Mouse (Mus musculus): ENCODE results near the gene Ston2. TPM values are rescaled to one million over a fixed set of nuclear protein-coding genes. Genes with fewer than 3 reads are reported as not detected.

The Ston2 gene
- total and polyA plus RNA-seq, 2 experiments, result 4.6 to 9.3 TPM

DNA sequence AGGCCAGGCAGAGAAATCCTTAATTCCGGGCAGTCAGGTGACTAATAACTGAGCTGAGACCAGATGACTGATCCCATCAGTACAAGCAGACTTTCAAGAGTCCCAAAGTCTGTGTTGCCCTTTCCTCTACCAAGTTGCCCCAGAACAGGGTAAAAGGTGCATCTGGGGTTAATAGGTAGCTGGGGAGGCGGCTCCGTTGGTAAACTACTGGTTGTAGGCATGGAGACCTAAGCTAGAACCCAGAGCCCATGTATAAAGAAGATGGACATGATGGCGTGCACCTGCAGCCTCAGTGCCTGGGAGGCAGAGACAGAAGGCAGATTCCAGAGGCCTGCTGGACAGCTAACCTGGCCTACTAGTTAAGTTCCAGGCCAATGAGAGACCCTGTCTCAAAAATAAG, 30.5 kb upstream of the Ston2 start:
- H3K79me2 ChIP-seq (ENCODE audit: control insufficient read depth, insufficient read depth, low read length), result no peaks in the 10 kb centered on the region
- peaks cover 69% of the 10 kb centered on the region for H3K36me3 ChIP-seq (ENCODE audit: control insufficient read depth, insufficient read depth, low read length)
- 90% methylated on average over 4 of the region's 4 CpGs for WGBS
- TF ChIP-seq CTCF (IDR thresholded peaks at IDR 0.05; ENCODE audit: low read depth, low read length) (no peak), POLR2A (IDR thresholded peaks at IDR 0.05; ENCODE audit: extremely low read depth, insufficient read depth, low read length) (no peak)
- DNase-seq (ENCODE audit: extremely low read depth, low read depth, low spot score), result no peak
- H3K27ac ChIP-seq (replicated peaks; ENCODE audit: insufficient read depth, low read depth, low read length), result no peak overlapping the region
- H3K27me3 ChIP-seq (ENCODE audit: control insufficient read depth, insufficient read depth, low read length), result no peaks in the 10 kb centered on the region
- H3K4me3 ChIP-seq (ENCODE audit: insufficient read depth, low read depth, low read length), result no peak overlapping the region
- no peaks in the 10 kb centered on the region for H3K4me1 ChIP-seq (ENCODE audit: control insufficient read depth, insufficient read depth, low read length)
- H3K9ac ChIP-seq (ENCODE audit: low read depth, low read length), result no peak overlapping the region

DNA sequence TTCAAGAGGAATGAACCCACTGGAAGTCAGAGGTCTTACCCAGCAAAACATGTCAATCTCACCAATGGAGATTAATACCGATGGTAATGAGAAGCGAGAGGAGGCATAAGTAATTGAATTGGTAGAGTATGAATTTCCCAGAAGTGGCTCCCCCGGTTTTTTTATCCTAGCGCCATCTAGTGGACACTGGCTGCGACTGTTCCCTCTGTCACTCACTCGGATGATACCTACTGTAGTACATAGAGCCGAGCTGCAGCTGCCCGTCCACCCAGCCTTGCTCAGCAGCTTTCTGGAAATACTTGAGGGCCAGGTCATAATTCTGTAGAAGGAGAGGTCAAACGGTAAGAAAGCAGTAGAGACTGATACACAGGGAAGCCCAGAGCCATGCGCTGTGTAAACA, 27.8 kb upstream of the Ston2 start:
- peaks cover 71% of the 10 kb centered on the region for H3K36me3 ChIP-seq (ENCODE audit: control insufficient read depth, insufficient read depth, low read length)
- 32% methylated on average over 10 of the region's 10 CpGs for WGBS
- H3K27ac ChIP-seq (replicated peaks; ENCODE audit: insufficient read depth, low read depth, low read length), result no peak overlapping the region
- no peak overlapping the region for H3K9ac ChIP-seq (ENCODE audit: low read depth, low read length)
- H3K79me2 ChIP-seq (ENCODE audit: control insufficient read depth, insufficient read depth, low read length), result no peaks in the 10 kb centered on the region
- H3K4me3 ChIP-seq (ENCODE audit: insufficient read depth, low read depth, low read length), result no peak overlapping the region
- TF ChIP-seq POLR2A (IDR thresholded peaks at IDR 0.05; ENCODE audit: extremely low read depth, insufficient read depth, low read length) (no peak), CTCF (IDR thresholded peaks at IDR 0.05; ENCODE audit: low read depth, low read length) (peak; percentile 70)
- no peaks in the 10 kb centered on the region for H3K4me1 ChIP-seq (ENCODE audit: control insufficient read depth, insufficient read depth, low read length)
- DNase-seq (ENCODE audit: extremely low read depth, low read depth, low spot score), result peak; percentile 26
- no peaks in the 10 kb centered on the region for H3K27me3 ChIP-seq (ENCODE audit: control insufficient read depth, insufficient read depth, low read length)

GRCm38 (mm10) chr12:91815552-91815951, 27.4 kb upstream of the Ston2 start:
- no peak for DNase-seq (ENCODE audit: extremely low read depth, low read depth, low spot score)
- no peaks in the 10 kb centered on the region for H3K27me3 ChIP-seq (ENCODE audit: control insufficient read depth, insufficient read depth, low read length)
- no peak overlapping the region for H3K9ac ChIP-seq (ENCODE audit: low read depth, low read length)
- H3K79me2 ChIP-seq (ENCODE audit: control insufficient read depth, insufficient read depth, low read length), result no peaks in the 10 kb centered on the region
- 97% methylated on average over 11 of the region's 11 CpGs for WGBS
- TF ChIP-seq POLR2A (IDR thresholded peaks at IDR 0.05; ENCODE audit: extremely low read depth, insufficient read depth, low read length), result no peak
- TF ChIP-seq CTCF (IDR thresholded peaks at IDR 0.05; ENCODE audit: low read depth, low read length), result no peak
- H3K27ac ChIP-seq (replicated peaks; ENCODE audit: insufficient read depth, low read depth, low read length), result no peak overlapping the region
- H3K4me3 ChIP-seq (ENCODE audit: insufficient read depth, low read depth, low read length), result no peak overlapping the region
- H3K36me3 ChIP-seq (ENCODE audit: control insufficient read depth, insufficient read depth, low read length), result peaks cover 74% of the 10 kb centered on the region
- H3K4me1 ChIP-seq (ENCODE audit: control insufficient read depth, insufficient read depth, low read length), result no peaks in the 10 kb centered on the region

DNA sequence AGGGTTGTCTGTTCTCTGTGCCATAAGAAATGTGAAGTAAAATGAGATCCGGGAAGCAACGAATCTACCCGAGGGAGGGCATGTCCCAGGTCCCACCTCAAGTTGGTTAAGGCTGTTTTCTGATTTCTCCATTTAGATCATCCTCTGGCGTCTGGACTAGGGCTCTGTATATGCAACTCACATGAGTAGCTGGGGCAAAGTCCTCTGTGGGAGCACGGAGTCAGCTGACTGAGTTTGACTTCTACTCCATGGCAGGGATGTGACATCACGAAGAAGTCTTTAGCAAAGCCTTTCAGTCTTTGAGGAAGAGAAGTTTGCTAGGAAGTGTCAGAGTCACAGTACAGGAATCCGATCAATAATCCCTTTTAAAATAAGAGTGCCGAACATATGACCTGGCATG, 20.7 kb upstream of the Ston2 start:
- DNase-seq (ENCODE audit: extremely low read depth, low read depth, low spot score), result no peak
- TF ChIP-seq POLR2A (IDR thresholded peaks at IDR 0.05; ENCODE audit: extremely low read depth, insufficient read depth, low read length) (no peak), CTCF (IDR thresholded peaks at IDR 0.05; ENCODE audit: low read depth, low read length) (no peak)
- Histone ChIP-seq H3K27me3 (ENCODE audit: control insufficient read depth, insufficient read depth, low read length) (no peaks in the 10 kb centered on the region), H3K79me2 (ENCODE audit: control insufficient read depth, insufficient read depth, low read length) (no peaks in the 10 kb centered on the region), H3K9ac (ENCODE audit: low read depth, low read length) (no peak overlapping the region), H3K27ac (replicated peaks; ENCODE audit: insufficient read depth, low read depth, low read length) (no peak overlapping the region), H3K4me1 (ENCODE audit: control insufficient read depth, insufficient read depth, low read length) (peaks cover 3% of the 10 kb centered on the region), H3K36me3 (ENCODE audit: control insufficient read depth, insufficient read depth, low read length) (peaks cover 62% of the 10 kb centered on the region), H3K4me3 (ENCODE audit: insufficient read depth, low read depth, low read length) (no peak overlapping the region)
- WGBS, result 80% methylated on average over 8 of the region's 8 CpGs

- WGBS, result 86% methylated on average over 6 of the region's 6 CpGs
- Histone ChIP-seq H3K27me3 (ENCODE audit: control insufficient read depth, insufficient read depth, low read length) (no peaks in the 10 kb centered on the region), H3K27ac (replicated peaks; ENCODE audit: insufficient read depth, low read depth, low read length) (no peak overlapping the region), H3K4me3 (ENCODE audit: insufficient read depth, low read depth, low read length) (no peak overlapping the region), H3K9ac (ENCODE audit: low read depth, low read length) (no peak overlapping the region), H3K79me2 (ENCODE audit: control insufficient read depth, insufficient read depth, low read length) (no peaks in the 10 kb centered on the region), H3K36me3 (ENCODE audit: control insufficient read depth, insufficient read depth, low read length) (peaks cover 52% of the 10 kb centered on the region), H3K4me1 (ENCODE audit: control insufficient read depth, insufficient read depth, low read length) (peaks cover 3% of the 10 kb centered on the region)
- no peak for TF ChIP-seq POLR2A (IDR thresholded peaks at IDR 0.05; ENCODE audit: extremely low read depth, insufficient read depth, low read length)
- no peak for TF ChIP-seq CTCF (IDR thresholded peaks at IDR 0.05; ENCODE audit: low read depth, low read length)
- DNase-seq (ENCODE audit: extremely low read depth, low read depth, low spot score), result no peak
These were observed 19.6 kb upstream of the Ston2 start for GRCm38 (mm10) chr12:91807761-91808160.

DNA sequence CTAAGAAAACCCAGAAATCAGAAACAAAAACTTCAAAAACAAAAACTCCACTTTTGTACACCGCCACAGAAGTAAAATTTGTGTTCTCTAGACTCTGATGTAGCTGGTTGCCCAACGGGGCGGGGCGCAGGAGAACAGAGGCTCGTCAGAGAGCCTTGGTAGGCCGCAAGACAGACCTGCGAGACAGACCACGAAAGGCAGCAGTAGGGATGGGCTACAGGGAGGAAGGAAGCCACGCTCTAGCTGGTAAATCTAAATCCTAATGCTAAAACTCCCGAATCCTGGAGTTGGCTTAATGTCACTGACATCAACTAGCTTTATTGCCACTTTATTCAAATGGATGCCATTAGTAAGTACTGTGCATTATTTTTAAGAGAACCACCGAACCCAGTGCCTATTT, 18.9 kb upstream of the Ston2 start:
- Histone ChIP-seq H3K4me3 (ENCODE audit: insufficient read depth, low read depth, low read length) (no peak overlapping the region), H3K79me2 (ENCODE audit: control insufficient read depth, insufficient read depth, low read length) (no peaks in the 10 kb centered on the region), H3K9ac (ENCODE audit: low read depth, low read length) (no peak overlapping the region), H3K27ac (replicated peaks; ENCODE audit: insufficient read depth, low read depth, low read length) (no peak overlapping the region), H3K36me3 (ENCODE audit: control insufficient read depth, insufficient read depth, low read length) (peaks cover 46% of the 10 kb centered on the region), H3K4me1 (ENCODE audit: control insufficient read depth, insufficient read depth, low read length) (peaks cover 3% of the 10 kb centered on the region), H3K27me3 (ENCODE audit: control insufficient read depth, insufficient read depth, low read length) (no peaks in the 10 kb centered on the region)
- WGBS, result 94% methylated on average over 11 of the region's 11 CpGs
- no peak for DNase-seq (ENCODE audit: extremely low read depth, low read depth, low spot score)
- no peak for TF ChIP-seq POLR2A (IDR thresholded peaks at IDR 0.05; ENCODE audit: extremely low read depth, insufficient read depth, low read length)
- TF ChIP-seq CTCF (IDR thresholded peaks at IDR 0.05; ENCODE audit: low read depth, low read length), result no peak

Data from liver, adult 2 months (tissue).